Mouse (Mus musculus): ENCODE measurements around the gene Olfr279. TPM values are rescaled to one million over a fixed set of nuclear protein-coding genes. Genes with fewer than 3 reads are reported as not detected.

Olfr279 gene
- polyA plus RNA-seq, 1 experiment from 2014 or later = not detected

DNA sequence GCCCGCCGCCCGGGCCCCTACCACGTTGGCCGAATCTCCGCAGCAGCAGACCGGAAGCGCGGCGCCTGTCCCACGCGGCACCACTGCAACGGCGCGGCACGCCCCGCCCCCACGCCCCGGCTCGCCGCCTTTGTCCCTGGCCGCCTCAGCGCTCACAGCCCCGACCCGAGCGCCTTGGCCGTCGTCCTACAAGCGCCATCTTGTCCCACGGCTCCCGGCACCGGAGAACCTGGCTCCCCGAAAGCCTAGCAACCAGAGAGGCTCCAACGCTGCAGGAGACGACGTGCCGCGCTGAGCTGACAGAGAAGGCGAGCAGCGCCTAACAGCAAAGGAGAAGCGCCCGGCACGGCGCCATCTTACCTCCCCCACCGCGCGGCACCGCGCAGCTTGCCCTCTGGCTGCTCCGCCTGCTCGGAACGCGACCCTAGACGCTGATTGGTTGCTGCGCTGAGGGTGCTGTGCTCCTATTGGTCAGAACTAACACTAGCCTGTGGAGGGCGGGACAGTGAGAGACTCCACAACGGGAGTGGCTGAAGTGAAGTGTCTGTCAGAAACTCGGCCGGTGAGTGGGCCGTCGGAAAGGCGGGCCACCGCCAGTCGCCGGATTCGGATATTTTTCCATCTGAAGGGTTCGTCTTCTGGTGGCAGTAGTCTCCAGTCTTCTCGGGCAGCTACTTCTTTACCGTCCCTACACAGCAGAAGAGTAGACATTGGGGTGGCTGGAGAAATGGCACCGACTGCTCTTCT is 41.9 kb downstream of the Olfr279 start, which contains the start of gene Kansl2:
Gene Kansl2, minus strand, starts transcription at position 384 of the 747 bp plus-strand sequence.
- peak within 1 kb of the TSS; percentile 68 for H3K4me2 ChIP-seq
- ATAC-seq (ENCODE audit: borderline replicate concordance, extremely low read depth, low FRiP score, low TSS enrichment) = peak; percentile 100
- H3K27ac ChIP-seq = peak within 1 kb of the TSS; percentile 98
- no peaks in the 10 kb centered on the region for H3K27me3 ChIP-seq
- peak within 1 kb of the TSS; percentile 91 for H3K4me3 ChIP-seq
- under 1% methylated on average over 68 of the region's 70 CpGs for WGBS
- no peaks in the 10 kb centered on the region for H3K9me3 ChIP-seq
- H3K4me1 ChIP-seq = peaks cover 12% of the 10 kb centered on the region
- peak within 1 kb of the TSS; percentile 82 for H3K9ac ChIP-seq
- peaks cover 20% of the 10 kb centered on the region for H3K36me3 ChIP-seq

DNA sequence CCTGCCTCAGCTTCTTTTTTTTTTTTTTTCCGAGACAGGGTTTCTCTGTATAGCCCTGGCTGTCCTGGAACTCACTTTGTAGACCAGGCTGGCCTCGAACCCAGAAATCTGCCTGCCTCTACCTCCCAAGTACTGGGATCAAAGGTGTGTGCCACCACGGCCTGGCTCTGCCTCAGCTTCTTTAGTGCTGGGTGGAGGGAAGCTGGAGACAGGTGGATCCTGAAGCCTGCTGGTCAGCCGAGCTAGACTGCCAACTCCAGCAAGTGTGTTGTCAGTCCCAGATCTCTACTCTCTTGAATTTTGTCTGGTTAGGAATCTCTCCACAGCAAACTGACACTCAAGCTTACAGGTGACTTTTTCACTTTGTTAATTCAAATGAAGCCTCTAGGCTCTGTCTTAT is 43.7 kb downstream of the Olfr279 start:
- Histone ChIP-seq H3K4me3 (no peak overlapping the region), H3K4me2 (no peak overlapping the region), H3K9ac (no peak overlapping the region), H3K27me3 (no peaks in the 10 kb centered on the region), H3K9me3 (no peaks in the 10 kb centered on the region), H3K27ac (no peak overlapping the region), H3K36me3 (peaks cover 17% of the 10 kb centered on the region), H3K4me1 (peaks cover 12% of the 10 kb centered on the region)
- WGBS = 81% methylated on average over 4 of the region's 4 CpGs
- no peak for ATAC-seq (ENCODE audit: borderline replicate concordance, extremely low read depth, low FRiP score, low TSS enrichment)

DNA sequence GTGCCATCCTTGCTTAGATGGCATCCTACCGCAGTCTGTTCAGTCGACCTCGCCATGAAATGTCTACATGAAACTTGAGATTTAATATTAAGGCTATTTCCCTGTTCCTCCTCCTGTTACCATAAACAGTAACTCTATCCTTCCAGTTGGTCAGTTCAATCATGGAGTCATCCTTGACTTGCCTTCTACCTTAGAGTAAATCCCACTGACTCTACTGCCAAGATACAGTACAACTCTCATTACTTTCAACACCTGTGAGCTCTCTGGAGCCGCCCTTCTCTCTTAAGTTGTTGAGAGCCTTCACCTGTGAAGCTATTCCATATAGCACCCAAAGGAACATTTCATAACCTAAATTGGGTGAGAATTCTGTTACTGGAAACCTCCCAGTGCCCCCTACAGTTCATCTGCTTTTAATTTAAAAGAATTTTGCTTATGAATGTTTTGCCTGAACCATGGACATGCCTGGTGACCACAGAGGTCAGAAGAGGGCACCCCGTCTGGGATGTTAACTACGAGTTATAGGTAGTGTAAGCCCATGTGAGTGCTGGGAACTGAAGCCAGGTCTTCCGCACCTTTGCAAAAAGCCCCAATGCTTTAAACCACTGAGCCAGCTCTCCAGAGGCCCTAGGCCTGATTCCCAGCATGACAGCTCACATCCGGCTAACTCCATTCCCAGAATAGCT is 44.8 kb downstream of the Olfr279 start:
- Histone ChIP-seq H3K27ac (no peak overlapping the region), H3K9ac (no peak overlapping the region), H3K27me3 (no peaks in the 10 kb centered on the region), H3K4me3 (no peak overlapping the region), H3K9me3 (no peaks in the 10 kb centered on the region), H3K36me3 (peaks cover 19% of the 10 kb centered on the region), H3K4me1 (peaks cover 9% of the 10 kb centered on the region), H3K4me2 (no peak overlapping the region)
- ATAC-seq (ENCODE audit: borderline replicate concordance, extremely low read depth, low FRiP score, low TSS enrichment) = no peak
- 82% methylated on average over 8 of the region's 8 CpGs for WGBS

DNA sequence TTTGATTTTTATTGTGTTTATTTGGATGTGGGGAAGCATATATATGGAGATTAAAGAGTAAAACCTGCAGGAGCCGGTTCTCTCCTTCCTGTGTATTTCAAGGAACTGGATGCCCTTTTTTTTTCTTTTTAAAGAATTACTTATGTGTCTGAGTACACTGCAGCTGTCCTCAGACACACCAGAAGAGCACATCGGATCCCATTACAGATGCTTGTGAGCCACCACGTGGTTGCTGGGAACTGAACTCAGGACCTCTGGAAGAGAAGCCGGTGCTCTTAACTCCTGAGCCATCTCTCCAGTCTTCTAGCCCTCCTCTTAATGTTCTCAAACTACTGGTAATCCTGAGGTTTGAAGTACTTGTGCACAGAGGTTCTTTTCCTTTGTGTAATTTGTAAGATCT is 45.7 kb downstream of the Olfr279 start:
- H3K4me2 ChIP-seq = no peak overlapping the region
- H3K27ac ChIP-seq = no peak overlapping the region
- no peaks in the 10 kb centered on the region for H3K9me3 ChIP-seq
- no peaks in the 10 kb centered on the region for H3K4me1 ChIP-seq
- H3K36me3 ChIP-seq = peaks cover 26% of the 10 kb centered on the region
- H3K4me3 ChIP-seq = no peak overlapping the region
- no peaks in the 10 kb centered on the region for H3K27me3 ChIP-seq
- no peak overlapping the region for H3K9ac ChIP-seq
- no peak for ATAC-seq (ENCODE audit: borderline replicate concordance, extremely low read depth, low FRiP score, low TSS enrichment)
- WGBS = 73% methylated on average over 4 of the region's 4 CpGs

DNA sequence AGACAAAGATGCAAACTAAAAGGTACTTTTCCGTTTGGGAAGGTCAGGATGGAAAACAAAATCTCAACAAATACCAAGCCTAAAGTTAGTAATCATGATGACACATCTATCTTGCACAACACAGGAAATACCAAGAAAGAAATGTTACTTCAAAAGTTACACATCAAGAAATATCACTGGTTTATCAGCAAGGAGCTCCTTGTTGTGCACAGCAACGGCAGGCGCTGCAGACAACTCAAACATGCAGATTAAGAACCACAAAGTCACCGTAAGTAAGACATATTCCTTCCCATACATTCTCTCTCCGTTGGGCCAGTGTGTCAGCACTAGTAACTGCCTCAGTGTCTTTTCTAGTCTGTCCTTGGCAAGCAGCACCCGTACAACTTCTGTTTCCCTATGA is 48.9 kb downstream of the Olfr279 start:
- H3K27me3 ChIP-seq = no peaks in the 10 kb centered on the region
- H3K4me3 ChIP-seq = no peak overlapping the region
- H3K36me3 ChIP-seq = peaks cover 57% of the 10 kb centered on the region
- no peak overlapping the region for H3K9ac ChIP-seq
- H3K27ac ChIP-seq = no peak overlapping the region
- no peaks in the 10 kb centered on the region for H3K4me1 ChIP-seq
- no peaks in the 10 kb centered on the region for H3K9me3 ChIP-seq
- no peak overlapping the region for H3K4me2 ChIP-seq
- ATAC-seq (ENCODE audit: borderline replicate concordance, extremely low read depth, low FRiP score, low TSS enrichment) = no peak
- WGBS = 77% methylated on average over 6 of the region's 6 CpGs

DNA sequence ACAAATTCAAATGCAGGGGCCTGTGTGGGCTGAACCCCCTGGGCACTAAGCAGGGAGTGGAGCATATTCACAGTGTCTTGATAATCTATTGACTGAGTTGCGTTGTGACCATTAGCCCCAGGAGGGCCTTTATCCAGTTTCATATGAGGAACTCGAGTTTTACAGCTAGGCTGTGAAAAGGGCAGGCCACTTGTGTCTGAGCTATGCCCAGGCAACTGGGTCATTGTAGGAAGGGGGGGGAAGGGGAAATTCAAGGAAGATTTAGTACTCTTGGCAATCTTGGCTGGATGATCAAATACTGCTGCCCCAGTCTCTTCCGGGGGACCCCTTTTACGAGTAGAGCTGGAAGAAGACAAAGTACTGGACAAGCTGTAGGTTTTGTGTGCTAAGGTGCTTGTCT is 51.1 kb downstream of the Olfr279 start:
- no peaks in the 10 kb centered on the region for H3K4me1 ChIP-seq
- no peak overlapping the region for H3K4me3 ChIP-seq
- WGBS = 84% methylated on average over 4 of the region's 4 CpGs
- H3K9ac ChIP-seq = no peak overlapping the region
- no peaks in the 10 kb centered on the region for H3K27me3 ChIP-seq
- no peaks in the 10 kb centered on the region for H3K9me3 ChIP-seq
- H3K36me3 ChIP-seq = peaks cover 77% of the 10 kb centered on the region
- ATAC-seq (ENCODE audit: borderline replicate concordance, extremely low read depth, low FRiP score, low TSS enrichment) = no peak
- H3K4me2 ChIP-seq = no peak overlapping the region
- H3K27ac ChIP-seq = no peak overlapping the region

DNA sequence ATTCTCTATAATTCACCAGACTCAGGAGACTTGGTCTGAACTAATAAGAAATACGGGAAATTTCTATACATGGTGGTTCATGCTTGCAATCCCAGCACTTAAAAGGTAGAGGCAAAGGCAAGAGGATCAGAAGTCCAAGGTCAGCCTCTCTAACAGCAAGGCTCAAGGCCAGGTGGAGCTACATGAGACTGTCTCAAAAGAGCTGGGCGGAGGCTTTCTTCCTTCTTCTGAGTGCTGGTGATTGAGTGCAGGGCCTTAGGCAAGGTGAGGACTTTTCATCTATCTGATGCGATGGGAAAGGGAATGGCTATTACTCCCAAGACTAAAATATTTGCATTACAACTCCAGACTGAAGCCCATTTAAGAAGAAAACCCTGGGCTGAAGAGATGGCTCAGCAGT is 52.9 kb downstream of the Olfr279 start:
- 91% methylated on average over 3 of the region's 3 CpGs for WGBS
- Histone ChIP-seq H3K9ac (no peak overlapping the region), H3K4me1 (no peaks in the 10 kb centered on the region), H3K36me3 (peaks cover 83% of the 10 kb centered on the region), H3K4me2 (no peak overlapping the region), H3K27me3 (no peaks in the 10 kb centered on the region), H3K27ac (no peak overlapping the region), H3K9me3 (no peaks in the 10 kb centered on the region), H3K4me3 (no peak overlapping the region)
- ATAC-seq (ENCODE audit: borderline replicate concordance, extremely low read depth, low FRiP score, low TSS enrichment) = no peak

DNA sequence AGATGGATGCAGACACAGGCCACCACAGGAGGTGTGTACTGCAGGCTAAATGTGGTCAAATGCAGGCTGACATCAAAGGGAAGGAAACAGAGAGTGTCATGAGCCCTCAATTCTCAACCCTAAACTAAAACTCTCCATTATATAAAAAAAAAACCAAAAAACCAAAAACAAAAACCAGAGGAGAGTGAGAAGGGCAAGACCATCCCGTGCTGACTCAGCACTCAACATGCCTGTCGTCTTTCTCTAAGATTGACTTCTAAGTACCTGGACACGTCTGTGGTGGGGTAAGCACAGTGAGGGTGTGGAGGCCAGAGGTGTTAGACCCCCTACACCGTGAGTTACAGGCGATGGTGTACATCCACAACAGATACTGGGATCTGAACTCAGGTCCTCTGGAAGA is 54.6 kb downstream of the Olfr279 start:
- H3K4me2 ChIP-seq = no peak overlapping the region
- H3K27me3 ChIP-seq = no peaks in the 10 kb centered on the region
- no peaks in the 10 kb centered on the region for H3K4me1 ChIP-seq
- peaks cover 85% of the 10 kb centered on the region for H3K36me3 ChIP-seq
- 91% methylated on average over 5 of the region's 5 CpGs for WGBS
- no peak overlapping the region for H3K27ac ChIP-seq
- no peaks in the 10 kb centered on the region for H3K9me3 ChIP-seq
- H3K4me3 ChIP-seq = no peak overlapping the region
- no peak overlapping the region for H3K9ac ChIP-seq
- ATAC-seq (ENCODE audit: borderline replicate concordance, extremely low read depth, low FRiP score, low TSS enrichment) = no peak

Small RNAs within 50 kb of the gene (microRNA-seq; reads per million reads assigned to microRNA genes)
- gene Mir1291 = not detected

Other genes with a start within 250 kb of the Olfr279 start
- not detected in 2 replicates for gene H1fnt, start 235.1 kb upstream of the Olfr279 start, polyA plus RNA-seq (2015; fragmentation: Nextera tagmentation; extraction: Ambion mirVana)
- 0.73 and 0.86 TPM in 2 replicates for gene Zfp641, start 196.2 kb upstream of the Olfr279 start, polyA plus RNA-seq (2015; fragmentation: Nextera tagmentation; extraction: Ambion mirVana)
- not detected in 2 replicates for gene Olfr285, start 175.0 kb upstream of the Olfr279 start, polyA plus RNA-seq (2015; fragmentation: Nextera tagmentation; extraction: Ambion mirVana)
- gene Olfr284, start 151.4 kb upstream of the Olfr279 start, polyA plus RNA-seq (2015; fragmentation: Nextera tagmentation; extraction: Ambion mirVana) = not detected in 2 replicates
- not detected in 2 replicates for gene Olfr283, start 111.5 kb upstream of the Olfr279 start, polyA plus RNA-seq (2015; fragmentation: Nextera tagmentation; extraction: Ambion mirVana)
- gene Olfr282, start 61.2 kb upstream of the Olfr279 start, polyA plus RNA-seq (2015; fragmentation: Nextera tagmentation; extraction: Ambion mirVana) = not detected in 2 replicates
- gene Olfr281, start 39.8 kb upstream of the Olfr279 start, polyA plus RNA-seq (2015; fragmentation: Nextera tagmentation; extraction: Ambion mirVana) = not detected in 2 replicates
- not detected in 2 replicates for gene OR5BS1P, start 22.5 kb upstream of the Olfr279 start, polyA plus RNA-seq (2015; fragmentation: Nextera tagmentation; extraction: Ambion mirVana)
- 0.21 and 0.40 TPM in 2 replicates for gene Lalba, start 9.7 kb upstream of the Olfr279 start, polyA plus RNA-seq (2015; fragmentation: Nextera tagmentation; extraction: Ambion mirVana)
- 112 TPM in 2 replicates for gene Kansl2, start 41.9 kb downstream of the Olfr279 start, polyA plus RNA-seq (2015; fragmentation: Nextera tagmentation; extraction: Ambion mirVana)
- 51.4 and 56.3 TPM in 2 replicates for gene Ccnt1, start 78.5 kb downstream of the Olfr279 start, polyA plus RNA-seq (2015; fragmentation: Nextera tagmentation; extraction: Ambion mirVana)
- not detected in 2 replicates for gene 4930415O20Rik, start 78.6 kb downstream of the Olfr279 start, polyA plus RNA-seq (2015; fragmentation: Nextera tagmentation; extraction: Ambion mirVana)
- 22.4 and 23.2 TPM in 2 replicates for gene Adcy6, start 117.7 kb downstream of the Olfr279 start, polyA plus RNA-seq (2015; fragmentation: Nextera tagmentation; extraction: Ambion mirVana)
- 26.7 and 27.2 TPM in 2 replicates for gene Cacnb3, start 138.4 kb downstream of the Olfr279 start, polyA plus RNA-seq (2015; fragmentation: Nextera tagmentation; extraction: Ambion mirVana)
- 22.5 and 22.9 TPM in 2 replicates for gene Ddx23, start 170.5 kb downstream of the Olfr279 start, polyA plus RNA-seq (2015; fragmentation: Nextera tagmentation; extraction: Ambion mirVana)
- 0.63 and 0.92 TPM in 2 replicates for gene Rnd1, start 185.1 kb downstream of the Olfr279 start, polyA plus RNA-seq (2015; fragmentation: Nextera tagmentation; extraction: Ambion mirVana)
- 2.1 and 2.8 TPM in 2 replicates for gene Ccdc65, start 215.8 kb downstream of the Olfr279 start, polyA plus RNA-seq (2015; fragmentation: Nextera tagmentation; extraction: Ambion mirVana)
- 30.0 and 32.6 TPM in 2 replicates for gene Fkbp11, start 235.8 kb downstream of the Olfr279 start, polyA plus RNA-seq (2015; fragmentation: Nextera tagmentation; extraction: Ambion mirVana)